Mouse (Mus musculus) forebrain, embryonic 14.5 days (tissue): ENCODE data around the gene Ccdc88b. TPM values are rescaled to one million over a fixed set of nuclear protein-coding genes. Genes with fewer than 3 reads are reported as not detected.

Experiments used
- ATAC-seq: fragments of 200-750 bp; cut with Nextera tagmentation; 2 replicates; pipeline ENCODE4 v1.8.0; 2017; ENCODE audit warnings: mild to moderate bottlenecking, moderate library complexity
- DNase-seq: peaks from one replicate; pipeline ENCODE4 v3.0.0-alpha.2; 2015; ENCODE audit warnings: low spot score
- H3K27ac ChIP-seq: fragments of 300-500 bp; sonication (generic); 2 replicates; pipeline ENCODE4 v1.5.1; 2014; ENCODE audit warnings: low read depth, mild to moderate bottlenecking, control low read depth, low read length, moderate library complexity
- H3K27me3 ChIP-seq: fragments of 300-500 bp; sonication (generic); replicated peaks from 2 replicates; pipeline ENCODE4 v1.6.1; 2014; ENCODE audit warnings: low read length, control low read depth, mixed read lengths; ENCODE audit not compliant: control insufficient read depth, insufficient read depth
- H3K36me3 ChIP-seq: fragments of 300-500 bp; sonication (generic); 2 replicates; pipeline ENCODE4 v1.6.1; 2014; ENCODE audit warnings: low read length, control low read depth; ENCODE audit not compliant: control insufficient read depth, insufficient read depth
- H3K4me1 ChIP-seq: fragments of 300-500 bp; sonication (generic); 2 replicates; pipeline ENCODE4 v1.6.1; 2014; ENCODE audit warnings: antibody characterized with exemption, low read length, control low read depth; ENCODE audit not compliant: control insufficient read depth, insufficient read depth
- H3K4me2 ChIP-seq: fragments of 300-500 bp; sonication (generic); 2 replicates; pipeline ENCODE4 v1.6.1; 2014; ENCODE audit warnings: mild to moderate bottlenecking, control low read depth, low read length
- H3K4me3 ChIP-seq: fragments of 300-500 bp; sonication (generic); 2 replicates; pipeline ENCODE4 v1.5.1; 2014; ENCODE audit warnings: low read depth, low read length, control low read depth
- H3K9ac ChIP-seq: fragments of 300-500 bp; sonication (generic); 2 replicates; pipeline ENCODE4 v1.6.1; 2014; ENCODE audit warnings: mild to moderate bottlenecking, low read length, control low read depth, moderate library complexity
- H3K9me3 ChIP-seq: fragments of 300-500 bp; sonication (generic); replicated peaks from 2 replicates; pipeline ENCODE4 v1.6.1; 2016; ENCODE audit warnings: low read length, control low read depth, mixed read lengths; ENCODE audit not compliant: control insufficient read depth
- WGBS: fragments of 180-500 bp; shearing (Covaris S2); extraction: QIAGEN DNeasy Blood & Tissue Kit; methylation state at CpG from one replicate; pipeline ENCODE4 v1.1.7; 2014; 5-methylcytosine and 5-hydroxymethylcytosine counted together
- polyA plus RNA-seq: library from polyadenylated mRNA; unstranded; fragments of >200 nt; fragmentation: Nextera tagmentation; extraction: Ambion mirVana; gene quantifications from 2 replicates; pipeline ENCODE4 v1.2.1, GENCODE M21; 2014

Ccdc88b gene
- polyA plus RNA-seq, 1 experiment from 2014 or later, result 0.37 TPM

DNA sequence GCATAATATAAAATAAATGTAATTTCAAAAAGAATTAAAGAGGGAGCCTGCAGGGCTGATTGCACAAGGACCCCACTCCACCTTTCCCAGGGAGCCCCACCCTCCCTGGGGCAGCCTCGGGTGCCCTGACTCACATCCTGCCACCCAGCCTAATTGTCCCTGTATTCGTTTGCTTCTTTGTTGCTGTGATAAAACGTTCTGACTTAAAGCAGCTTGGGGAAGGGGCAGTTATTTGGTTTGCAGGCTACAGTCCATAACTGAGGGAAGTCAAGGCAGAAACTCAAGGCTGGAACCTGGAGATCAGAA lies 16.8 kb downstream of the Ccdc88b start:
- ATAC-seq (no peak), DNase-seq (no peak)
- Histone ChIP-seq H3K9me3 (no peaks in the 10 kb centered on the region), H3K27ac (no peak overlapping the region), H3K4me3 (no peak overlapping the region), H3K4me2 (no peak overlapping the region), H3K36me3 (no peaks in the 10 kb centered on the region), H3K9ac (no peak overlapping the region), H3K27me3 (peaks cover 13% of the 10 kb centered on the region; the same call in 1 of the 2 replicates), H3K4me1 (peaks cover 10% of the 10 kb centered on the region)
- 22% methylated on average over 3 of the region's 3 CpGs for WGBS

GRCm38 (mm10) chr19:6840475-6841291 lies 17.3 kb downstream of the Ccdc88b start, which contains the start of gene Rps6ka4:
Gene Rps6ka4, minus strand, starts transcription at chr19:6840636.
- peak; percentile 83 for ATAC-seq
- WGBS, result 2% methylated on average over 39 of the region's 44 CpGs
- H3K9ac ChIP-seq, result peak within 1 kb of the TSS; percentile 63
- H3K9me3 ChIP-seq, result no peaks in the 10 kb centered on the region
- H3K36me3 ChIP-seq, result no peaks in the 10 kb centered on the region
- H3K27me3 ChIP-seq, result peaks cover 10% of the 10 kb centered on the region; the same call in 1 of the 2 replicates
- H3K27ac ChIP-seq, result no peak within 1 kb of the TSS
- DNase-seq, result peak; percentile 49
- peak within 1 kb of the TSS; percentile 44 for H3K4me3 ChIP-seq
- peaks cover 10% of the 10 kb centered on the region for H3K4me1 ChIP-seq
- H3K4me2 ChIP-seq, result peak within 1 kb of the TSS; percentile 86

DNA sequence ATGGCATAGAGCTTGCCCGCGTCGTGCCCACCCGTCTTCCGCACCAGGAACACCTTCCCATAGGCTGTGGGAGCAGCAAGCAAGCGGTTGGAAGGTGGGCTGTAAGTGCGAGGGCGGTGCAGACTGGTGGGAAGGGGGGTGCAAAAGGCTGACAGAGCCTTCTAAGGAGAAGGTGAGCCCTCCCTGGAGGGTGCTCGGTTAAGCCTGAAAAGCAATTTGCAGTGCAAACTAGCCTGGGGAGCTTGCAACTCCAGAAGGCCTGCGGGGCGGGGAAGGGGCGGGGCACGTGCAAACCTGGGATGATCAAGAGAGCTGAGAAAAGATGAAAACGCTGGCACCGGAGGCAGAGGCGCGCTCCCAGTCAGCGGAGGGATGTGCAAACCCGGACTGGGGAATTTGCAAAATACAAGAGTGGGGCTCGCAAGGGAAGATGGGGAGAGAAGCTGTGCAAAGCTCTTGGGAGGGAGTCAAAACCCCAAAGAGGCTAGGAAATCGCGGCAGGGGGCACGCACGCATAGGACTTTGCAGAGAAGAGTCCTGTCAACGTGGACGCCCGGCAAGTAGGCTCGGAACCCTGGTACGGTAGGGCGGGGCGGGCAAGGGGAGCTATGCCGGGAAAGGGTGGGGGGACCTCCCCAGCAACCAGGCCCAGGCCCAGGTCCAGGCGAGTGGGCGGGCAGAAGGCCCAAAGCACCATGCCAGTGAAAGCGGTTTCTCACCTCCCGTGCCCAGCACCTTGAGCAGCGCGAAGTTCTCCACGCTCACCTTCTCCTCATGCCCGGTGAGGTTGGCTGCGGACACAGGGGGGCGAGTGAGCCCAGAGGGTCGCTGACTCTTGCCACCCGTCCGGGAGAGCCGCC lies 18.2 kb downstream of the Ccdc88b start:
- Histone ChIP-seq H3K9ac (peak overlapping the region; percentile 63), H3K4me3 (peak overlapping the region; percentile 44), H3K4me2 (peak overlapping the region; percentile 86), H3K9me3 (no peaks in the 10 kb centered on the region), H3K27me3 (peaks cover 10% of the 10 kb centered on the region; the same call in 1 of the 2 replicates), H3K4me1 (peaks cover 10% of the 10 kb centered on the region), H3K27ac (no peak overlapping the region), H3K36me3 (no peaks in the 10 kb centered on the region)
- ATAC-seq (peak; percentile 66), DNase-seq (peak; percentile 54)
- WGBS, result under 1% methylated on average over 44 of the region's 46 CpGs

DNA sequence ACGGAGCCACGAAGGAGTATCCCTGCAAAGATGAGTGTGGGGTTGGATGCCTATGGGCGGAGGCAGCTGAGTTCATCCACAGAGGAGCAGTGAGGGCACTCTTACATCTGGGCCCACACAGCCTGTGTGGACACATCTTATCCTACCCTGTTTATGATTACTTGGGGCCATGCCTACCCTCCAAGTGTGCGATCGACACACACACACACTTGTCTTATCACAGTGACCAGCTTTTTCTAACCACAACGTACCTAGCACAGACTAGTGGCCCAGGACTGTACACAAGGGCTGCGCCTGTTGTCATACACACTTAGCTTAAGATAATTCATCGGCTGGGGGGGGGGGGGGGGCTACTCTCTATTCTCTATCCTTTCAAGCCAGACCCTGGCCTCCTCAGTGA lies 25.6 kb downstream of the Ccdc88b start:
- Histone ChIP-seq H3K9me3 (no peaks in the 10 kb centered on the region), H3K4me2 (no peak overlapping the region), H3K36me3 (no peaks in the 10 kb centered on the region), H3K9ac (no peak overlapping the region), H3K27ac (no peak overlapping the region), H3K4me1 (0 out of 2 replicates have a peak, but pooled peaks cover 3% of the 10 kb centered on the region), H3K4me3 (no peak overlapping the region), H3K27me3 (peaks cover 39% of the 10 kb centered on the region)
- no peak for DNase-seq
- ATAC-seq, result no peak
- 85% methylated on average over 8 of the region's 8 CpGs for WGBS

GRCm38 (mm10) chr19:6831331-6831730 lies 26.7 kb downstream of the Ccdc88b start:
- Histone ChIP-seq H3K9me3 (no peaks in the 10 kb centered on the region), H3K27ac (no peak overlapping the region), H3K4me2 (peak overlapping the region; percentile 61), H3K9ac (peak overlapping the region; percentile 54), H3K4me3 (peak overlapping the region; percentile 36), H3K27me3 (peaks cover 39% of the 10 kb centered on the region), H3K4me1 (0 out of 2 replicates have a peak, but pooled peaks cover 3% of the 10 kb centered on the region), H3K36me3 (no peaks in the 10 kb centered on the region)
- WGBS, result 3% methylated on average over 17 of the region's 17 CpGs
- ATAC-seq, result 0 out of 2 replicates have a peak, but pooled peaks have one; percentile 18
- peak; percentile 39 for DNase-seq

DNA sequence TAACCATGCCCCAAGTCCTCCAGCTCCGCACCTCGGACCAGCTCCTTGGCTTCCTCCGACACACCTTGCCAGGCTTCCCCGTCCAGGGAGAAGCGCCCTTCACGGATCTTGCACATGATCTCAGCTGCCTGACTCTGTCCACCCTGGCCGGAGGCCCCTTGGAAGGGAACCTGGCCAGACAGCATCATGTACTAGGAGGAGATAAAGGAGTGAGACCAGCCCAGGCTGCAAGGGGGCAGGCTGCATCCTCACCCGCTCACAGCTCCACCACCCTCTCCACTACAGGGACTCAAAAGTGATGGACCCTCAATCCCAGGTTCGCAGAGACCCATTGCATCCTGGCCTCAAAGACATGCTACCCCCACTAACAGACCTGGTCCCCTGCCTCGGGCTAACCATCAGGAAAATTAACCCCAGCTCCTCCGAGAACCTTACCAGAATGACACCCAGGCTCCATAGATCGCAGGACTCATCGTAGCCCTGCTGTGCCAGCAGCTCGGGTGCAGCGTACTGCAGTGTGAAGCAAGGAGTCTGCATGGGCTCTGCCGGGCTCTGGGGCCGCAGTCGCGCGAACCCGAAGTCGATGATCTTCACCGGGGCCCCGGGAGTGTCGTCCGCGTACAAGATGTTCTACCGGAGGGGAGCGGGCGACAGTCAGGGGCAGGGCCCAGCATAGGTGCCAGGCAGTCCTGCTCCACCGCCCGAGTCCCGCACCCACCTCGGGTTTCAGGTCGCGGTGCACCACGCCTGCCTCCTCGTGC lies 27.3 kb downstream of the Ccdc88b start:
- Histone ChIP-seq H3K4me1 (0 out of 2 replicates have a peak, but pooled peaks cover 3% of the 10 kb centered on the region), H3K36me3 (no peaks in the 10 kb centered on the region), H3K4me2 (peak overlapping the region; percentile 61), H3K4me3 (peak overlapping the region; percentile 36), H3K9me3 (no peaks in the 10 kb centered on the region), H3K9ac (peak overlapping the region; percentile 54), H3K27me3 (peaks cover 39% of the 10 kb centered on the region), H3K27ac (no peak overlapping the region)
- ATAC-seq, result no peak
- 5% methylated on average over 37 of the region's 38 CpGs for WGBS
- no peak for DNase-seq

GRCm38 (mm10) chr19:6829870-6830555 lies 28.0 kb downstream of the Ccdc88b start:
- Histone ChIP-seq H3K27ac (no peak overlapping the region), H3K4me3 (peak overlapping the region; percentile 36), H3K4me2 (peak overlapping the region; percentile 61), H3K36me3 (no peaks in the 10 kb centered on the region), H3K4me1 (0 out of 2 replicates have a peak, but pooled peaks cover 3% of the 10 kb centered on the region), H3K9ac (peak overlapping the region; percentile 45; the same call in 1 of the 2 replicates), H3K27me3 (peaks cover 39% of the 10 kb centered on the region), H3K9me3 (no peaks in the 10 kb centered on the region)
- DNase-seq (peak; percentile 58), ATAC-seq (no peak)
- WGBS, result 2% methylated on average over 45 of the region's 48 CpGs

- H3K36me3 ChIP-seq, result no peaks in the 10 kb centered on the region
- no peaks in the 10 kb centered on the region for H3K9me3 ChIP-seq
- H3K4me2 ChIP-seq, result no peak overlapping the region
- H3K9ac ChIP-seq, result no peak overlapping the region
- H3K27me3 ChIP-seq, result peaks cover 39% of the 10 kb centered on the region
- 13% methylated on average over 3 of the region's 3 CpGs for WGBS
- H3K4me3 ChIP-seq, result no peak overlapping the region
- H3K4me1 ChIP-seq, result 0 out of 2 replicates have a peak, but pooled peaks cover 3% of the 10 kb centered on the region
- no peak overlapping the region for H3K27ac ChIP-seq
- DNase-seq, result no peak
- no peak for ATAC-seq
Measured at GRCm38 (mm10) chr19:6829069-6829468, 28.9 kb downstream of the Ccdc88b start.
